Mouse (Mus musculus): ENCODE results near the gene Cdx2.

The Cdx2 gene

GRCm38 (mm10) chr5:147292506-147293120, 14.5 kb downstream of the Cdx2 start:
- DNase-seq (ENCODE audit: low spot score): no peak

GRCm38 (mm10) chr5:147291764-147292505, 15.1 kb downstream of the Cdx2 start:
- no peak for DNase-seq (ENCODE audit: low spot score)

- no peak for DNase-seq (ENCODE audit: low spot score)
Observed at GRCm38 (mm10) chr5:147284365-147284764, 22.7 kb downstream of the Cdx2 start.

GRCm38 (mm10) chr5:147277547-147277925, 29.5 kb downstream of the Cdx2 start:
- no peak for DNase-seq (ENCODE audit: low spot score)

- DNase-seq (ENCODE audit: low spot score): no peak
Observed at GRCm38 (mm10) chr5:147276701-147277546, 30.1 kb downstream of the Cdx2 start.

- DNase-seq (ENCODE audit: low spot score): no peak
Observed at GRCm38 (mm10) chr5:147275761-147276160, 31.3 kb downstream of the Cdx2 start.

- no peak for DNase-seq (ENCODE audit: low spot score)
Observed at GRCm38 (mm10) chr5:147274174-147275141, 32.6 kb downstream of the Cdx2 start.

GRCm38 (mm10) chr5:147272808-147273345, 34.2 kb downstream of the Cdx2 start:
- DNase-seq (ENCODE audit: low spot score): no peak

- DNase-seq (ENCODE audit: low spot score): no peak
Observed at GRCm38 (mm10) chr5:147272046-147272807, 34.8 kb downstream of the Cdx2 start.

GRCm38 (mm10) chr5:147270673-147271655, 36.1 kb downstream of the Cdx2 start:
- no peak for DNase-seq (ENCODE audit: low spot score)

GRCm38 (mm10) chr5:147269926-147270672, 37.0 kb downstream of the Cdx2 start, which contains the start of gene Pdx1:
Gene Pdx1, plus strand, starts transcription at chr5:147269959.
- DNase-seq (ENCODE audit: low spot score): no peak

- DNase-seq (ENCODE audit: low spot score): no peak
Observed at GRCm38 (mm10) chr5:147269371-147269770, 37.7 kb downstream of the Cdx2 start.

GRCm38 (mm10) chr5:147268728-147269127, 38.3 kb downstream of the Cdx2 start:
- no peak for DNase-seq (ENCODE audit: low spot score)

GRCm38 (mm10) chr5:147267434-147267833, 39.6 kb downstream of the Cdx2 start:
- no peak for DNase-seq (ENCODE audit: low spot score)

GRCm38 (mm10) chr5:147263945-147264344, 43.1 kb downstream of the Cdx2 start:
- DNase-seq (ENCODE audit: low spot score): no peak

- DNase-seq (ENCODE audit: low spot score): no peak
Observed at GRCm38 (mm10) chr5:147261899-147262541, 45.0 kb downstream of the Cdx2 start.

GRCm38 (mm10) chr5:147260778-147261177, 46.3 kb downstream of the Cdx2 start:
- no peak for DNase-seq (ENCODE audit: low spot score)

- no peak for DNase-seq (ENCODE audit: low spot score)
Observed at GRCm38 (mm10) chr5:147260189-147260588, 46.9 kb downstream of the Cdx2 start.
